Mouse (Mus musculus) thymus, postnatal 10 days (tissue): ENCODE data around the gene Lrrc27.

Experiments used
- DNase-seq, 2 experiments: peaks; one replicate each; pipeline ENCODE4 v3.0.0; 2021; ENCODE audit warnings: low spot score in 2 of 2

The Lrrc27 gene

GRCm38 (mm10) chr7:139273397-139273719 is 60.6 kb downstream of the Lrrc27 start:
- DNase-seq, result no peak

- DNase-seq, result no peak
Measured at GRCm38 (mm10) chr7:139275586-139275985, 62.8 kb downstream of the Lrrc27 start.

GRCm38 (mm10) chr7:139276150-139276549 is 63.4 kb downstream of the Lrrc27 start:
- no peak for DNase-seq

GRCm38 (mm10) chr7:139277536-139277935 is 64.7 kb downstream of the Lrrc27 start:
- no peak for DNase-seq

DNA sequence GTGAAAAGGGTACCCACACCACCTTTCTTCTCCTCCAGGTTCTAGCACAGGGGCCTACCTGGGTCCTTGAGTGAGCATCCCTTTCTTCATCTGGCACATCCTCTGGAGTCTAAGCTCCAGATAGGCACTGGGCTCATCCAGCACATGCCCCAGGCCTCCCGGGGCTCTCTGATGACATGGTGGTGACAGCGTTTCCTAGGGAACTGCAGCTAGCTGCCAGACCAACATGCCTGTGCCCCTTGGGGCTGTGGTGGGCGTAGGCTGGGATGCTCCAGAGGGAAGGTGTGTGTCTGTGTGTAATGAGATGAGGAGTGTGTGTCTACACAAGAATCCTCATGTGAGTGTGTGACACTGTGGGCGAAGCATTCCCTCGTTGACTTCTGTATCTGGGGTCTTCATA is 66.8 kb downstream of the Lrrc27 start:
- DNase-seq, result no peak

DNA sequence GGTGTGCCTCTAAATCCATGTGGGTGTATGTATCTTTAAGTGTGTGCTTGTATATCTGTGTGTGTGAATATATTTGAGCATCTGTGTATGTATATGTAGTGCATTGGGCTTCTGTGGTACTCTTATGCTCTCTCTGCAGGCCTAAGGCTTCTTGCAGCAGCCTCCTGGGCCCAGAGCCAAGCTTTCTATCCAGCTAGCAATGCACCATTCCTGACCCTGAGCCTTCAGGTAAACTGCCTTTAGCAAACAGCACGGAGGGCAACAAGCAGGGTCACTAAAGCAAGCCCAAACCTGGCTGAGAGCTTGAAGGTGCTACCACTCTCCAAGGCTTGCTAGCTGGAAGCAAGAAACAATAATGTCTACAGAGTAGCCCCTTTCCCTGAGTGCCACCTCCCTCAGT is 67.3 kb downstream of the Lrrc27 start:
- DNase-seq, result no peak

- DNase-seq, result no peak
Measured at GRCm38 (mm10) chr7:139281195-139281594, 68.4 kb downstream of the Lrrc27 start.

DNA sequence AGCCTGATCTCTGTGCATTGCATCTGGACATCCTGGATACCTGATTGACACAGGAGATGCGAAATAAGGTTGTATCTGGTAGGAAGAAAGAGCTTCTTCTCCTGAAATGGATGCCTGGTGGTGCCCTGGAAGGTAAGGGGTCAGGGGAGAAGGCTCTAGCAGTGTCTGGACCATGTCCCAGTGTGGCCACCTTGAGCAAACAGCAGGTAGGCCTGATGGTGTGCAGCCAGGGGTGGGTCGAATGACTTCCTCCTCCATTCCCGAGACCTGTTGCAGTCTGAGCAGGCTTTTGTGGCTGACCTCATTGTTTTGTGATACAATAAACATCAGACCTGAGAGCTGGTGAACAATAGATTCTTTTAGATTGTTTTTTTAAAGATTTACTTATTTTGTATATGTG is 69.2 kb downstream of the Lrrc27 start:
- no peak for DNase-seq

DNA sequence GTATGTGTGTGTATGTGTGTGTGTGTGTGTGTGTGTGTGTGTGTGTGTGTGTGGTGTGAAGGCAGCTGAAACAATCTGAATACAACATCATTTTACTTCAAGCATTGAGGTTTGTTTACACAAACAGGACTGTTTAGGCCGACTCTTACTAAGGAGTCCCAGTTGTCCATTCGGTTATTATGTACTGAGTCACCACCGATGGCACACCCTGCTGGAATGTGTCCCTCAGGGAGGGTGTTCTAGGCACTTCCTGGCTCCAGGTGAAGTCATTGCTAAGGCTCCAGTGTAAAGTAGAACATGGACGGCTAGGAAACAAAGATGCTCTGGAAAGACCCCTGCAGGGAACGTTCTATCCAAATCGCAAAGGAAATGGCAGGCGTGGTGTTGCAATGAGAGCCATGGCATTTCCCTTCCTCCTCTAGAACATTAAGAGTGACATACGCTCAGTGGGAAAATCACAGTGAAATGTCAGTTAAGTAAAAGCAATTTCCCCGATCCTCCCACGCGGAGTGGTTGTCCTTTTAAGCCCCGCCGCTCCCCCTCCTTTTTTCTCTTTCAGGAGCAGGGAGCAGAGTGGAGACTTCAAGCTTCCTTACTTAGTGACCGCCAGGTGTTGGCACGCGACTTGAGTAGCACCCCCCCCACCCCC is 72.6 kb downstream of the Lrrc27 start:
- DNase-seq, result no peak

GRCm38 (mm10) chr7:139288540-139288939 is 75.8 kb downstream of the Lrrc27 start:
- DNase-seq, result no peak
